Mouse (Mus musculus): ENCODE results near the gene Mrpl54. TPM values are rescaled to one million over a fixed set of nuclear protein-coding genes. Genes with fewer than 3 reads are reported as not detected.
"Not testable (repeated sequence)": the region's sequence is repeated elsewhere in the genome, so short reads cannot be mapped to it uniquely, and the experiment has no call there.

The Mrpl54 gene
- total RNA-seq, 2 experiments from 2014 or later: 95.2 to 97.4 TPM

DNA sequence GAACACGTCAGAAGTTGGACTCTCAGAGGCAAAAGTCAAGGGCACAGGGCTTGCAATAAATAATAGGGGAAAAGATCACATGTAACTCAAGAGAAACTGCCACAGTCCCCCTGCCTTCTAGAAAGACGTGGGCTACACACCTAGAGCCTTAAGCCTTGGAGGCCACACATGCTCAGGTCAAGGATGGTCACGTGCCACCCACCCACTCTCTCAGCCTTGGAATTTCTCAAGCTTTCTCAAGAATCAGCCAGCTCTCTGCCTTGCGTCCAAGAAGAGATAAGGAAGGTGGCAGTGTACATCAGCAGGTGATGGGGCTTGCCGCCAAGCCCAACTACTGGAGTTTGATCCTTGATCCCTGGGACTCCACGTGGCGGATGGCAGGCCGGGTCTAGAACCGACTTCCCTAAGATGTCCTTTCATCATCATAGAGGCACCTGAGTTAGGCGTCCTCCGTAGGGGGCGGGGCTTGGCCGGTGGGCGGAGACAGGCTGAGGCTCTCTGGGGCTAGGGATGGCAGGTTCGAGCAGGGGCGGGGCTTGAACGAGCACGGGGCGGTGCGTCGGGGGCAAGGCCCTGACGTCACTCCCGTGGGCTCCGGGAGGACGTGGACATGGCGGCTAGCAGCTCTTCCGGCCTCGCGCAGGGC lies 34.0 kb downstream of the Mrpl54 start, which contains the start of gene Zfr2:
Gene Zfr2 (plus strand): TSS at position 576 of the 646 bp plus-strand sequence.
- DNase-seq: peak; percentile 79 to 81
- intact Hi-C loops (cut with DNase I): no loop called here

DNA sequence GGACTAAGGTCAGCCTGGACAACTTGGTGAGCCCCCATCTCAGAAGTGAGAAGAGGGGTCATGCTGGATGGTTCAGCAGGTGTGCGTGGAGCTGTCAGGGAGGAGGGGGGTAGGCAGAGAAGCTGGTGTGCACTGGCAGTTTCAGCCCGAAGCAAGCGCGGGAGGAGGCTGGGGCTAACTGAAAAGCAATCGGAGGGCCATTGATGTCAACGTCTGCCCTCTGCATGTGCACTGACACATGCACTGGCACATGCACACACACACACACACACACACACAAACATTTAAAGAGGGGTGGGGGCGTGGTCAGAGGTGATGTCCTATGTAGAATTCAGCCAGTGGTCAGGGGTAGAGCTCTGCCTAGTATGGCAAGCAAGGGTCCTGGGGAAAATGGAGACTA lies 35.3 kb downstream of the Mrpl54 start:
- no peak for DNase-seq
- intact Hi-C loops (cut with DNase I): no loop called here

- no peak for DNase-seq
- intact Hi-C loops (cut with DNase I): no loop called here
Measured at GRCm38 (mm10) chr10:81230438-81231332, 36.0 kb downstream of the Mrpl54 start, which contains the start of gene Atcay. TSS of gene Atcay (minus strand) at chr10:81230833.

GRCm38 (mm10) chr10:81229735-81230437 lies 36.8 kb downstream of the Mrpl54 start:
- DNase-seq: no peak
- intact Hi-C loops (cut with DNase I): no loop called here

DNA sequence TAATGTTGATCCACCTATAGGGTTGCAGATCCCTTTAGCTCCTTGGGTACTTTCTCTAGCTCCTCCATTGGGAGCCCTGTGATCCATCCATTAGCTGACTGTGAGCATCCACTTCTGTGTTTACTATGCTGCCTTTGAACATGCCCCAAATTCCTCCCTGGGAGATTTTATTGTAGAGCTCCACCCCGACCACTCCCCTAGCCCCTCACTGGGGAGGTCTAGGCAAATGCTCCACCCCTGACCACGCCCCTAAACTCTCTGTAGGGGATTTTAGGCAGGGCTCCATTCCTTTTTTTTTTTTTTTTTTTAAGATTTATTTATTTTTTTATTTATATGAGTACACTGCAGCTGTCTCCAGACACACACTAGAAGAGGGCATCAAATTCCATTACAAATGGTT lies 43.0 kb downstream of the Mrpl54 start:
- intact Hi-C loops (cut with DNase I): not testable (repeated sequence)

GRCm38 (mm10) chr10:81221402-81222015 lies 45.2 kb downstream of the Mrpl54 start:
- intact Hi-C loops (cut with DNase I): no loop called here
- DNase-seq: no peak

More for the DNA sequence above, 43.0 kb downstream of the Mrpl54 start:
- not testable (repeated sequence) for DNase-seq

DNA sequence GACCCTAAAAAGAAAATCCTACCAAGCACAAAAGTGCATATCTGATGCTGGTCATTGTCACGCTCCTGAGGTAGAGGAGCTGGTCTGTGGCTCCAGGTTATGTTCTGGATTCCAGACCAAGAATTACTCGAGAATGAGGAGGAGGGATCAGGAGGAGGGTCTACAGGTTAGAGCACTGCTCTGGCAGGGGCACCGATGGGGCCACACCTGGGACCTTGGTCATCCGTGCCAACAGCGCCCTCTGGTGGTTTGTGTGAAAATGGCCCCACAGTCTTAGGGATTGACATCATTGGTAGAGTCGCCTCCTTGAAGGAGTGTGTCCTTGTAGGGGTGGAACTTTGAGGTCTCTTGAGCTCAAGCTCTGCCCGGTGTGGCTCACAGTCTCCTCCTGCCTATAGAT lies 48.8 kb downstream of the Mrpl54 start:
- intact Hi-C loops (cut with DNase I): loop anchor here (1.0 kb wide), 1 partner anchor 20 kb away; no protein-coding TSS in a partner anchor
- DNase-seq: peak; percentile 66 to 78

DNA sequence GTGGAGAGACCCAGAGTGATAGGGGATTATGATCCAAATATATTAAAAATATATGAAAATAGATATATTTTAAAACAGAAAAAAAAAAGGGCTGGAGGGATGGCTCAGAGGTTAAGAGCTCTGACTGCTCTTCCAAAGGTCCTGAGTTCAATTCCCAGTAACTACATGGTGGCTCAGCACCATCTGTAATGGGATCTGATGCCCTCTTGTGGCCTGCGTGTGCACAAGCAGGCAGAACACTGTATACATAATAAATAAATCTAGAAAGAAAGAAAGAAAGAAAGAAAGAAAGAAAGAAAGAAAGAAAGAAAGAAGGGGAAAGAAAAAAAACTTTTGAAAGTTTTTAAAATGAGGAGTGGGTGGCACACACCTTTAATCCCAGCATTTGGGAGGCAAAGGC lies 49.5 kb downstream of the Mrpl54 start:
- intact Hi-C loops (cut with DNase I): loop anchor here (1.0 kb wide), 1 partner anchor 19 kb away; no protein-coding TSS in a partner anchor
- not testable (repeated sequence) for DNase-seq

- DNase-seq: no peak
- intact Hi-C loops (cut with DNase I): loop anchor here (1.0 kb wide), 1 partner anchor 19 kb away; no protein-coding TSS in a partner anchor
Measured at GRCm38 (mm10) chr10:81216810-81217209, 49.9 kb downstream of the Mrpl54 start.

DNA sequence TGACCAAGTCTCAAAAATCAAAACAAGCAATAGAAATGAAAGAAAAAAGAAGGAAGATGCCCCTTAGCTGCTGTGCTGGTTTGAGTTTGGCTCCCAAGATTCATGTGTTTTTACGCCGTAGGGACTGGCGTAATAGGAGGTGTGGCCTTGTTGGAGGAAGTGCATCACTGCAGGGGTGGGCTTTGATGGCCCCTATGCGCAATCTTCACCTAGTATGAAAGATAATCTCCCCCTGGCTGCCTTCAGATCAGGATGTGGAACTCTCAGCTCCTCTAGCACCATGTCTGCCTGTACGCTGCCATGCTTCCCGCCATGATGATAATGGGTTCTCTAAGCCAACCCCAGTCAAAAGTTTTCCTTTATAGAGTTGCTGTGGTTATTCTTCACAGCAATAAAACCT lies 50.5 kb downstream of the Mrpl54 start:
- no peak for DNase-seq
- intact Hi-C loops (cut with DNase I): no loop called here

Small RNAs within 50 kb of the gene (microRNA-seq; reads per million reads assigned to microRNA genes)
- 51.8 to 57.1 reads per million in 2 experiments for gene Mir3057 (ENCODE audit: borderline number of aligned reads in 2 of 2)

Other genes starting within 250 kb of the Mrpl54 start
- gene Diras1, start 241.3 kb downstream of the Mrpl54 start, total RNA-seq (2021): not detected
- gene Slc39a3, start 229.5 kb downstream of the Mrpl54 start, total RNA-seq (2021): 10 to 100 TPM; 14.5 to 14.6 TPM
- 10 to 100 TPM; 96.1 to 99.9 TPM for gene Sgta, start 206.8 kb downstream of the Mrpl54 start, total RNA-seq (2021)
- gene Thop1, start 196.9 kb downstream of the Mrpl54 start, total RNA-seq (2021): 10 to 100 TPM; 11.9 to 13.1 TPM
- 1 to 10 TPM in 1 of 2 experiments, under 1 TPM in 1; 0.95 to 1.1 TPM for gene Creb3l3, start 168.1 kb downstream of the Mrpl54 start, total RNA-seq (2021)
- 100 to 1,000 TPM; 113 to 125 TPM for gene Map2k2, start 161.0 kb downstream of the Mrpl54 start, total RNA-seq (2021)
- 10 to 100 TPM; 37.9 to 39.5 TPM for gene Zbtb7a, start 131.7 kb downstream of the Mrpl54 start, total RNA-seq (2021)
- gene Pias4, start 99.0 kb downstream of the Mrpl54 start, total RNA-seq (2021): 10 to 100 TPM; 14.0 to 17.1 TPM
- gene Eef2, start 90.3 kb downstream of the Mrpl54 start, total RNA-seq (2021): 1,000 to 10,000 TPM; 1,005 to 1,085 TPM
- gene Dapk3, start 83.9 kb downstream of the Mrpl54 start, total RNA-seq (2021): 10 to 100 TPM; 31.0 to 31.3 TPM
- gene 4930442H23Rik, start 83.1 kb downstream of the Mrpl54 start, total RNA-seq (2021): not detected
- gene Nmrk2, start 64.9 kb downstream of the Mrpl54 start, total RNA-seq (2021): 1 to 10 TPM; 7.8 to 7.9 TPM
- under 1 TPM in 1 of 2 experiments, not detected in 1; 0.11 TPM for gene Atcay, start 36.1 kb downstream of the Mrpl54 start, total RNA-seq (2021)
- gene Zfr2, start 33.8 kb downstream of the Mrpl54 start, total RNA-seq (2021): 1 to 10 TPM; 2.5 to 3.6 TPM
- under 1 TPM; 0.39 to 0.41 TPM for gene Matk, start 14.0 kb downstream of the Mrpl54 start, total RNA-seq (2021)
- gene Apba3, start within 50 bp of the Mrpl54 start, total RNA-seq (2021): 100 to 1,000 TPM; 102 to 108 TPM
- gene Tjp3, start 24.6 kb upstream of the Mrpl54 start, total RNA-seq (2021): under 1 TPM in 1 of 2 experiments, not detected in 1; 0.19 TPM
- gene Pip5k1c, start 26.0 kb upstream of the Mrpl54 start, total RNA-seq (2021): 10 to 100 TPM; 31.5 to 33.3 TPM
- gene Cactin, start 54.2 kb upstream of the Mrpl54 start, total RNA-seq (2021): 10 to 100 TPM; 13.2 to 17.4 TPM
- gene Tbxa2r, start 61.8 kb upstream of the Mrpl54 start, total RNA-seq (2021): 1 to 10 TPM; 5.0 to 5.4 TPM
- 1 to 10 TPM; 5.9 TPM for gene Gipc3, start 76.3 kb upstream of the Mrpl54 start, total RNA-seq (2021)
- gene Hmg20b, start 83.5 kb upstream of the Mrpl54 start, total RNA-seq (2021): 10 to 100 TPM; 60.4 to 67.1 TPM
- 10 to 100 TPM; 11.7 to 12.5 TPM for gene Mfsd12, start 90.6 kb upstream of the Mrpl54 start, total RNA-seq (2021)
- gene 4930404N11Rik, start 98.9 kb upstream of the Mrpl54 start, total RNA-seq (2021): under 1 TPM; 0.31 to 0.81 TPM
- gene Fzr1, start 111.6 kb upstream of the Mrpl54 start, total RNA-seq (2021): 10 to 100 TPM; 27.8 to 29.4 TPM
- 10 to 100 TPM; 50.3 to 52.2 TPM for gene Dohh, start 117.5 kb upstream of the Mrpl54 start, total RNA-seq (2021)
- gene Gm48551, start 117.5 kb upstream of the Mrpl54 start, total RNA-seq (2021): 1 to 10 TPM; 1.1 to 2.0 TPM
- under 1 TPM in 1 of 2 experiments, not detected in 1; 0.62 TPM for gene Gm48552, start 122.1 kb upstream of the Mrpl54 start, total RNA-seq (2021)
- gene Smim24, start 126.1 kb upstream of the Mrpl54 start, total RNA-seq (2021): 1 to 10 TPM; 2.2 to 2.4 TPM
- 100 to 1,000 TPM; 115 to 133 TPM for gene Nfic, start 188.7 kb upstream of the Mrpl54 start, total RNA-seq (2021)
- under 1 TPM in 1 of 2 experiments, not detected in 1; 0.24 TPM for gene Celf5, start 215.8 kb upstream of the Mrpl54 start, total RNA-seq (2021)
- 10 to 100 TPM; 61.9 to 63.9 TPM for gene Ncln, start 229.5 kb upstream of the Mrpl54 start, total RNA-seq (2021)
- 1 to 10 TPM in 1 of 2 experiments, under 1 TPM in 1; 0.61 to 1.3 TPM for gene S1pr4, start 233.2 kb upstream of the Mrpl54 start, total RNA-seq (2021)